Mouse (Mus musculus): ENCODE measurements at regions not wholly inside any gene's neighbourhood (a gene's known extent, or its start where the extent isn't known, plus 50 kb on each side); places are given as distances from the start of the nearest gene placed in this dataset.
"Not testable (repeated sequence)": the region's sequence is repeated elsewhere in the genome, so short reads cannot be mapped to it uniquely, and the experiment has no call there.

GRCm38 (mm10) chr12:80055894-80056293 lies 56.9 kb downstream of the Zfp36l1 start:
- peaks cover 13% of the 10 kb centered on the region for H3K4me1 ChIP-seq (ENCODE audit: control insufficient read depth, insufficient read depth, low read length)
- not testable (repeated sequence) for H3K4me3 ChIP-seq (ENCODE audit: low read depth, low read length); H3K27me3 ChIP-seq (ENCODE audit: control insufficient read depth, insufficient read depth, low read length); H3K27ac ChIP-seq (ENCODE audit: low read depth, low read length); H3K9ac ChIP-seq (ENCODE audit: low read depth, low read length); H3K9me3 ChIP-seq (replicated peaks; ENCODE audit: control insufficient read depth, low read length); H3K36me3 ChIP-seq (ENCODE audit: control insufficient read depth, insufficient read depth, low read length); H3K4me2 ChIP-seq; ATAC-seq (replicated peaks; ENCODE audit: insufficient number of reproducible peaks, low FRiP score, low TSS enrichment)
- 94% methylated on average over 1 of the region's 1 CpGs for WGBS (ENCODE audit: insufficient replicate concordance)

- Histone ChIP-seq H3K27ac (ENCODE audit: low read depth, low read length) (no peak overlapping the region), H3K9ac (ENCODE audit: low read depth, low read length) (no peak overlapping the region), H3K27me3 (ENCODE audit: control insufficient read depth, insufficient read depth, low read length) (no peaks in the 10 kb centered on the region), H3K9me3 (replicated peaks; ENCODE audit: control insufficient read depth, low read length) (no peaks in the 10 kb centered on the region), H3K4me2 (no peak overlapping the region), H3K36me3 (ENCODE audit: control insufficient read depth, insufficient read depth, low read length) (no peaks in the 10 kb centered on the region), H3K4me1 (ENCODE audit: control insufficient read depth, insufficient read depth, low read length) (peaks cover 9% of the 10 kb centered on the region), H3K4me3 (ENCODE audit: low read depth, low read length) (no peak overlapping the region)
- no peak for ATAC-seq (replicated peaks; ENCODE audit: insufficient number of reproducible peaks, low FRiP score, low TSS enrichment)
- WGBS (ENCODE audit: insufficient replicate concordance): 74% methylated on average over 2 of the region's 2 CpGs
Observed at GRCm38 (mm10) chr12:80055394-80055793, 57.4 kb downstream of the Zfp36l1 start.

- no peak for ATAC-seq (replicated peaks; ENCODE audit: insufficient number of reproducible peaks, low FRiP score, low TSS enrichment)
- Histone ChIP-seq H3K4me1 (ENCODE audit: control insufficient read depth, insufficient read depth, low read length) (peaks cover 1% of the 10 kb centered on the region), H3K9me3 (replicated peaks; ENCODE audit: control insufficient read depth, low read length) (no peaks in the 10 kb centered on the region), H3K27ac (ENCODE audit: low read depth, low read length) (no peak overlapping the region), H3K4me3 (ENCODE audit: low read depth, low read length) (no peak overlapping the region), H3K9ac (ENCODE audit: low read depth, low read length) (no peak overlapping the region), H3K27me3 (ENCODE audit: control insufficient read depth, insufficient read depth, low read length) (no peaks in the 10 kb centered on the region), H3K36me3 (ENCODE audit: control insufficient read depth, insufficient read depth, low read length) (no peaks in the 10 kb centered on the region), H3K4me2 (no peak overlapping the region)
- 76% methylated on average over 3 of the region's 3 CpGs for WGBS (ENCODE audit: insufficient replicate concordance)
Observed at GRCm38 (mm10) chr12:80054655-80055037, 58.2 kb downstream of the Zfp36l1 start.

GRCm38 (mm10) chr12:80053902-80054654 lies 58.7 kb downstream of the Zfp36l1 start:
- Histone ChIP-seq H3K27ac (ENCODE audit: low read depth, low read length) (no peak overlapping the region), H3K4me1 (ENCODE audit: control insufficient read depth, insufficient read depth, low read length) (no peaks in the 10 kb centered on the region), H3K4me2 (no peak overlapping the region), H3K9me3 (replicated peaks; ENCODE audit: control insufficient read depth, low read length) (no peaks in the 10 kb centered on the region), H3K9ac (ENCODE audit: low read depth, low read length) (no peak overlapping the region), H3K27me3 (ENCODE audit: control insufficient read depth, insufficient read depth, low read length) (no peaks in the 10 kb centered on the region), H3K4me3 (ENCODE audit: low read depth, low read length) (no peak overlapping the region), H3K36me3 (ENCODE audit: control insufficient read depth, insufficient read depth, low read length) (no peaks in the 10 kb centered on the region)
- WGBS (ENCODE audit: insufficient replicate concordance): 78% methylated on average over 9 of the region's 9 CpGs
- ATAC-seq (replicated peaks; ENCODE audit: insufficient number of reproducible peaks, low FRiP score, low TSS enrichment): no peak

- no peaks in the 10 kb centered on the region for H3K27me3 ChIP-seq (ENCODE audit: control insufficient read depth, insufficient read depth, low read length)
- no peak overlapping the region for H3K9ac ChIP-seq (ENCODE audit: low read depth, low read length)
- no peak overlapping the region for H3K4me2 ChIP-seq
- H3K27ac ChIP-seq (ENCODE audit: low read depth, low read length): no peak overlapping the region
- no peak overlapping the region for H3K4me3 ChIP-seq (ENCODE audit: low read depth, low read length)
- no peaks in the 10 kb centered on the region for H3K9me3 ChIP-seq (replicated peaks; ENCODE audit: control insufficient read depth, low read length)
- H3K36me3 ChIP-seq (ENCODE audit: control insufficient read depth, insufficient read depth, low read length): no peaks in the 10 kb centered on the region
- 87% methylated on average over 4 of the region's 4 CpGs for WGBS (ENCODE audit: insufficient replicate concordance)
- no peak for ATAC-seq (replicated peaks; ENCODE audit: insufficient number of reproducible peaks, low FRiP score, low TSS enrichment)
- H3K4me1 ChIP-seq (ENCODE audit: control insufficient read depth, insufficient read depth, low read length): peaks cover 6% of the 10 kb centered on the region; the same call in 1 of the 2 replicates
Observed at GRCm38 (mm10) chr12:80048215-80048979, 64.4 kb downstream of the Zfp36l1 start.

- H3K9ac ChIP-seq (ENCODE audit: low read depth, low read length): no peak overlapping the region
- WGBS (ENCODE audit: insufficient replicate concordance): 55% methylated on average over 6 of the region's 6 CpGs
- H3K27ac ChIP-seq (ENCODE audit: low read depth, low read length): no peak overlapping the region
- no peak for ATAC-seq (replicated peaks; ENCODE audit: insufficient number of reproducible peaks, low FRiP score, low TSS enrichment)
- no peaks in the 10 kb centered on the region for H3K36me3 ChIP-seq (ENCODE audit: control insufficient read depth, insufficient read depth, low read length)
- peaks cover 9% of the 10 kb centered on the region; the same call in 1 of the 2 replicates for H3K4me1 ChIP-seq (ENCODE audit: control insufficient read depth, insufficient read depth, low read length)
- no peak overlapping the region for H3K4me2 ChIP-seq
- H3K27me3 ChIP-seq (ENCODE audit: control insufficient read depth, insufficient read depth, low read length): no peaks in the 10 kb centered on the region
- H3K4me3 ChIP-seq (ENCODE audit: low read depth, low read length): no peak overlapping the region
- H3K9me3 ChIP-seq (replicated peaks; ENCODE audit: control insufficient read depth, low read length): no peaks in the 10 kb centered on the region
Observed at GRCm38 (mm10) chr12:80046625-80047303, 66.0 kb downstream of the Zfp36l1 start.

- Histone ChIP-seq H3K4me3 (ENCODE audit: low read depth, low read length) (no peak overlapping the region), H3K9ac (ENCODE audit: low read depth, low read length) (no peak overlapping the region), H3K27ac (ENCODE audit: low read depth, low read length) (no peak overlapping the region), H3K4me1 (ENCODE audit: control insufficient read depth, insufficient read depth, low read length) (peaks cover 11% of the 10 kb centered on the region), H3K4me2 (no peak overlapping the region), H3K36me3 (ENCODE audit: control insufficient read depth, insufficient read depth, low read length) (no peaks in the 10 kb centered on the region), H3K27me3 (ENCODE audit: control insufficient read depth, insufficient read depth, low read length) (no peaks in the 10 kb centered on the region), H3K9me3 (replicated peaks; ENCODE audit: control insufficient read depth, low read length) (no peaks in the 10 kb centered on the region)
- ATAC-seq (replicated peaks; ENCODE audit: insufficient number of reproducible peaks, low FRiP score, low TSS enrichment): no peak
- 83% methylated on average over 11 of the region's 11 CpGs for WGBS (ENCODE audit: insufficient replicate concordance)
Observed at GRCm38 (mm10) chr12:80041510-80042324, 71.1 kb downstream of the Zfp36l1 start.

- Histone ChIP-seq H3K4me2 (no peak overlapping the region), H3K27me3 (ENCODE audit: control insufficient read depth, insufficient read depth, low read length) (no peaks in the 10 kb centered on the region), H3K36me3 (ENCODE audit: control insufficient read depth, insufficient read depth, low read length) (no peaks in the 10 kb centered on the region), H3K9me3 (replicated peaks; ENCODE audit: control insufficient read depth, low read length) (no peaks in the 10 kb centered on the region), H3K9ac (ENCODE audit: low read depth, low read length) (no peak overlapping the region), H3K4me3 (ENCODE audit: low read depth, low read length) (no peak overlapping the region), H3K27ac (ENCODE audit: low read depth, low read length) (no peak overlapping the region), H3K4me1 (ENCODE audit: control insufficient read depth, insufficient read depth, low read length) (peaks cover 15% of the 10 kb centered on the region)
- 76% methylated on average over 6 of the region's 6 CpGs for WGBS (ENCODE audit: insufficient replicate concordance)
- ATAC-seq (replicated peaks; ENCODE audit: insufficient number of reproducible peaks, low FRiP score, low TSS enrichment): no peak
Observed at GRCm38 (mm10) chr12:80041012-80041411, 71.8 kb downstream of the Zfp36l1 start.

Data from heart, embryonic 11.5 days (tissue).